Mouse (Mus musculus) central nervous system, embryonic 14 days (tissue): ENCODE data around the gene Myl9. TPM values are rescaled to one million over a fixed set of nuclear protein-coding genes. Genes with fewer than 3 reads are reported as not detected.

ENCODE experiments used
- polyA plus RNA-seq: library from polyadenylated mRNA; depleted of rRNA; stranded (reverse); fragments of >200 nt; gene quantifications from 2 replicates; pipeline ENCODE4 v1.2.3, GENCODE M21; 2012; rRNA removed

Gene Myl9
- polyA plus RNA-seq = 28.0 and 48.6 TPM in 2 replicates

GRCm38 (mm10) chr2:156774738-156775454 is at the start of gene Myl9:
Gene Myl9, plus strand, starts transcription at chr2:156775420.

Other genes with a start within 250 kb of the Myl9 start
- gene Aar2, start 227.8 kb upstream of the Myl9 start, polyA plus RNA-seq = 28.3 and 28.9 TPM in 2 replicates
- gene Dlgap4, start 161.7 kb upstream of the Myl9 start, polyA plus RNA-seq = 278 and 326 TPM in 2 replicates
- gene Tgif2, start 64.6 kb downstream of the Myl9 start, polyA plus RNA-seq = 34.8 and 43.8 TPM in 2 replicates
- 4.2 and 4.7 TPM in 2 replicates for gene 4930518I15Rik, start 82.5 kb downstream of the Myl9 start, polyA plus RNA-seq
- gene Rab5if, start 87.7 kb downstream of the Myl9 start, polyA plus RNA-seq = 104 TPM in 2 replicates
- 0.06 TPM in 2 replicates for gene Sla2, start 111.8 kb downstream of the Myl9 start, polyA plus RNA-seq
- gene Ndrg3, start 216.6 kb downstream of the Myl9 start, polyA plus RNA-seq = 112 and 118 TPM in 2 replicates
- gene Dsn1, start 231.7 kb downstream of the Myl9 start, polyA plus RNA-seq = 17.1 and 21.8 TPM in 2 replicates